Mouse (Mus musculus): ENCODE results near the gene Spag9. TPM values are rescaled to one million over a fixed set of nuclear protein-coding genes. Genes with fewer than 3 reads are reported as not detected.

Spag9 gene
- polyA plus RNA-seq, 1 experiment from 2014 or later, result 68.9 TPM

Other genes starting within 250 kb of the Spag9 start
- gene Utp18, start 110.3 kb upstream of the Spag9 start, polyA plus RNA-seq (2015; fragmentation: Nextera tagmentation; extraction: Ambion mirVana), result 25.5 and 26.0 TPM in 2 replicates
- 18.0 and 19.0 TPM in 2 replicates for gene Mbtd1, start 110.2 kb upstream of the Spag9 start, polyA plus RNA-seq (2015; fragmentation: Nextera tagmentation; extraction: Ambion mirVana)
- 98.6 and 130 TPM in 2 replicates for gene Nme2, start 39.8 kb upstream of the Spag9 start, polyA plus RNA-seq (2015; fragmentation: Nextera tagmentation; extraction: Ambion mirVana)
- gene Gm20390, start 27.8 kb upstream of the Spag9 start, polyA plus RNA-seq (2015; fragmentation: Nextera tagmentation; extraction: Ambion mirVana), result 367 and 368 TPM in 2 replicates
- 372 and 387 TPM in 2 replicates for gene Nme1, start 27.6 kb upstream of the Spag9 start, polyA plus RNA-seq (2015; fragmentation: Nextera tagmentation; extraction: Ambion mirVana)
- gene Tob1, start 215.4 kb downstream of the Spag9 start, polyA plus RNA-seq (2015; fragmentation: Nextera tagmentation; extraction: Ambion mirVana), result 29.1 and 29.2 TPM in 2 replicates
- gene Wfikkn2, start 249.9 kb downstream of the Spag9 start, polyA plus RNA-seq (2015; fragmentation: Nextera tagmentation; extraction: Ambion mirVana), result 9.3 and 10.2 TPM in 2 replicates